Mouse (Mus musculus) E14TG2a.4 (cell line): ENCODE data around the gene Mylk.

Experiments used
- CTCF ChIP-seq: conservative IDR thresholded peaks from 2 replicates; pipeline ENCODE4 v1.5.1; 2014; ENCODE audit warnings: low read length
- NANOG ChIP-seq: IDR thresholded peaks from 2 replicates; pipeline ENCODE4 v1.6.1; 2014; ENCODE audit warnings: borderline replicate concordance, low read length, mixed read lengths
- POU5F1 ChIP-seq: IDR thresholded peaks from 2 replicates; pipeline ENCODE4 v1.6.1; 2014; ENCODE audit warnings: low read length, borderline replicate concordance

- TF ChIP-seq CTCF (no peak), NANOG (no peak), POU5F1 (no peak)
These were observed 296.0 kb downstream of the Mylk start for GRCm38 (mm10) chr16:35041001-35041400.
